Mouse (Mus musculus) embryonic fibroblast, embryonic 13.5 days (primary cell): Measurements from ENCODE around the gene Zyx. TPM values are rescaled to one million over a fixed set of nuclear protein-coding genes. Genes with fewer than 3 reads are reported as not detected.

ENCODE experiments used
- H3K27ac ChIP-seq: 2 replicates; pipeline ENCODE4 v1.5.1; 2012; ENCODE audit warnings: low read length, control low read depth, inconsistent platforms; ENCODE audit not compliant: insufficient read depth
- H3K4me1 ChIP-seq: 2 replicates; pipeline ENCODE4 v1.6.1; 2011; ENCODE audit warnings: low read length; ENCODE audit not compliant: control insufficient read depth, insufficient read depth
- H3K4me3 ChIP-seq: 2 replicates; pipeline ENCODE4 v1.5.1; 2011; ENCODE audit warnings: mild to moderate bottlenecking, control low read depth, low read length; ENCODE audit not compliant: insufficient read depth
- CTCF ChIP-seq: IDR thresholded peaks from 2 replicates; pipeline ENCODE4 v1.5.1; 2011; ENCODE audit warnings: mild to moderate bottlenecking, control low read depth, low read length, moderate library complexity, borderline replicate concordance; ENCODE audit not compliant: insufficient read depth
- POLR2A ChIP-seq: IDR thresholded peaks from 2 replicates; pipeline ENCODE4 v1.6.1; 2011; ENCODE audit warnings: low read depth, mild to moderate bottlenecking, control low read depth, low read length, moderate library complexity
- polyA plus RNA-seq: library from polyadenylated mRNA; stranded (reverse); fragments of >200 nt; gene quantifications from 2 replicates; pipeline ENCODE4 v1.2.4, GENCODE M21; 2011; ENCODE audit warnings: low read depth; ENCODE audit not compliant: missing spikeins, insufficient read length

The Zyx gene
- polyA plus RNA-seq, 1 experiment: 250 TPM

DNA sequence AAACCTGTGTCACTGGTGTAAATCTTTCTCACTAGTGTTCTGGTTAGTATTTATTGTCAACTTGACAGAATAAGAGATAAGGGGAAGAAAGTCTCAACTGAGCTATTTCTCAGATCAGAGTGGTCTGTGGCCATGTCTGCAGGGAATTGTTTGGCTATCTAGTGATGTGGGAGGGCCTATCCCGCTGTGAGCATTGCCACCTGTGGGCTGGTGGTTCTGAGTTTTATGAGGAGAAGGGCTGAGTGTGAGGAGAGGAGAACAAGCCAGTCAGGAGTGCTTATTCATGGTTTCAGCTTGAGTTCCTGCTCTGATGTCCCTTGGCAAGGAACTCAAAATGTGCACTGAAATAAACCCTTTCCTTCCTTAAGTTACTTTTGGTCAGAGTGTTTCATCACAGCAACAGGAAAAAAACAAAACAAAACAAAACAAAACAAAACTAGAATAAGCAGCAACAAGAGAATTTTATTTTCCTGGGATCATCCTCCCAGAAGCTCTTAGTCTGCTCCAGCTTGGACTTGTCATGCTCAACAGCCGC, 42.4 kb downstream of the Zyx start:
- TF ChIP-seq CTCF (no peak), POLR2A (no peak)
- Histone ChIP-seq H3K27ac (no peak overlapping the region), H3K4me3 (no peak overlapping the region), H3K4me1 (peaks cover 14% of the 10 kb centered on the region)

DNA sequence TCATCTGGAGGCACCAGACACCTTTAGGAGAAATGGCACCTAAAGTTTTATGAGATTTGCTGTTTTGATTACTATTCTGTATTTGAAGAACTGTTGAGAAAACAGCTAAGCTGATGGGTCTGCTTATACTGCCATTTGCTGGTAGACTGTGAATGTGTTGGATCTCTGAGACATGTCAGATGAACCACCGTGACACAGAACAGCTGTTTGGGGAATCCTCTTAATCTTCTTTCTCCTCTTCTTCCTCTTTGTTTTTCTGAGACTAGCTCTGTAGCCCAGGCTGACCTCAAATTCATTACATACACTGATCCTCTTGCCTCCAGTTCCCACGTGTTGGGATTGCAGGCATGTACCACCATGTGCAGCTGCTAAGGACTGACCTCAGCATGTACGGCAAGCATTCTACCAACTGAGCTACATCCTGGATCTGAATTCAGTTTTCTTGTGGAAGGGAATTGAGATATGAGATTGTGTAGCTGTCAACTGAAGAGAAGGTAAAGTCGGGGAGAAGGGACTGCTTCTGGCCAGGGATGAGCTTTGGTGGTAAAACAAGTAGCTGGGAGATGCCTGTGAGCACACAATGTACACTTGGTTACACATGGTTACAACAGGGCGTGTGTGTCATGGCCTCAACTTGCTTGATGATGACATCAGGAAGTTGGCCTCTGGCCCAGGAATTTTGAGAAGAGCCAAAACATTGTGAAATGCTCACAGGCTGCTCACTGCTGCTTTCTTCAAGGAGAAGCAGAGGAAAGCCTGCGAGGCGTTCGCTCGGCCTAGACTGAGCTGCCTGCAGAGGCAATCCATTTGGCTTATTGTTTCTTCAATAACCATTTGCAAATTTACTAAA, 46.8 kb downstream of the Zyx start:
- H3K4me3 ChIP-seq: no peak overlapping the region
- peaks cover 12% of the 10 kb centered on the region for H3K4me1 ChIP-seq
- H3K27ac ChIP-seq: peak overlapping the region; percentile 57
- TF ChIP-seq CTCF (no peak), POLR2A (no peak)

DNA sequence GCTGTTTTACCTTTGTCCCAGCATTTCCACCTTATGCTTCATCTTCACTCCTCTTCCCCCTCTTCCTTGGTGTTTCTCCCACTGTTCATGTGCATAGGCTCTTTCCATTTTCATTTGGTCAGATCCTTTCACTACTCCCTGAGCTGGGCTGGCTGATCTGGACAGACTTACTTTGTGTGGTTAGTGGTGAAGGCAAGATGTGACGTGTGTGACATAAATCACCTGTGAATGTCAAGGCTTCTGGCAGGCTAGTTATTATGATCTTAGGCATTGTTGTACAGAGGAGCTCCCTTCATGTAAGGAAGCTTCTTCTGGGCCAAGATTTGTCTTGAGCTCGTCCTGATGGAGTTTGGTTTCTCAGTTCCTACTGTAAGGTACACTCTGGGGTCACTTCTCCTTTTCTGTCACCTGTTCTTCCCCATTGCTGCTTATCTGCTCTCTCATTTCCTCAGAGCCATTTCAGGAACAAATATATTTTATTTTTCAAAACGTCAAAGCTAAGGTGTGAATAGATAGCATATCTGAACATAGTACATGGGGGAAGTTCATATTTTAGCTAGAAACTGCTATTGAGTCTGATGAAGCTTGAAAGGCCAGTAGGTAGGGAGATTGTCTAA, 47.7 kb downstream of the Zyx start:
- peaks cover 9% of the 10 kb centered on the region for H3K4me1 ChIP-seq
- TF ChIP-seq CTCF (no peak), POLR2A (no peak)
- peak overlapping the region; percentile 57; the same call in 1 of the 2 replicates for H3K27ac ChIP-seq
- H3K4me3 ChIP-seq: no peak overlapping the region

DNA sequence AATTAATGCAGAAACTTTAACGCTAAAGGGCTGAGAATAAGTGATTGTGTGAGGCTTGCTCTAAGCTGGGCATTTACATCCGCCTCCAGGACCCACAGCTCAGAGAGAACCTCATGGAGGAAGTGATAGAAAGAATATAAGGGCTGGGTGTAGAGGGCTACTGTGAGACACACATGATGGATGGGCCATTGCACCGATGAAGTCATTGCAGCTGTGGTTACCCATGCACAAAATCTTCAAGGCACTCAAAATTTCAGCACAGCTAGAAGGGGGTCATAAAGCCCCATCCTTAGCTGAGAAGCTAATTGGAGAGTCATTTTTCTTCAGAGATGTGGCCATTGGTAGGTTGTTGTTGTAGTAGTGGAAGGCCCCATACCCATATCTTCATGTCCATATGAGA, 48.9 kb downstream of the Zyx start:
- Histone ChIP-seq H3K4me3 (no peak overlapping the region), H3K4me1 (peaks cover 9% of the 10 kb centered on the region), H3K27ac (no peak overlapping the region)
- no peak for TF ChIP-seq CTCF
- no peak for TF ChIP-seq POLR2A

DNA sequence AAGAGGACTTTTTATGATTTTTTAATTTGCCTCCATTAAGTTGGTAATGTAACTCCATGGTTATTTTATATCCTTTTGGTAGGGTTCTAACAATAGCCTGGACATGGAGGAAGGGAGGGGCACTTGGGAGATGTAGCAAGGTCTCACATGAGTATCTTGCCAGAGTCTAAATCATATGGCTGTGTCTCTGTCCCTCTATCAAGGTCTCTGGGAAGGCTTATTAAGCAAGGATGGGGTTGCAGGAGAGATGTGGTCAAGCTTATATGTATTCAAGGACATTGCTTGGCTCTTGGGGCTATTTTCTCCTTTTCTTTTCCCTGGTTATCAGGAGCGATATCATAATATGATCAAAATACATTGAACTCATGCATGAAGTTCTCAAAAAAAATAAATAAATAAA, 49.6 kb downstream of the Zyx start:
- Histone ChIP-seq H3K27ac (no peak overlapping the region), H3K4me1 (peaks cover 9% of the 10 kb centered on the region), H3K4me3 (no peak overlapping the region)
- TF ChIP-seq POLR2A (no peak), CTCF (no peak)

DNA sequence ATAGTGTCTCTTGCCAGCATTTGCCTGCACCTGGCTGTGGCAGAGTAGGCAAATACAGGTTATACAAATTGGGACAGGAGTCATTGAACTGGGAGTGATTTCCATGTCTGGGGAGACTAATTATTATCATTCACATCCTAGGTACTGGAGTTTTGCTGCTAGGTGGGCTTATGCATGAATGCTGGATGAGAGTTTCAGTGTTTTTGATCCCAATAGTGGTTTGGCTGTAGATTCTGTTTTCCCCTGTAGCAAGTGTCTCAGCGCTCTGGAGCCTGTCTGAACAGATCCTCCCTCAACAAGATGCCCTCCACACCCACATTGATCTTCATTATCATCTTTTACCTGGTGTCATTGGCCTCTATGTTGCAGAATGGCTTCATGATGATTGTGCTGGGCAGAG, 50.5 kb downstream of the Zyx start, which contains the start of gene Tas2r143:
TSS of gene Tas2r143 (plus strand) at position 301 of the 400 bp plus-strand sequence.
- H3K27ac ChIP-seq: no peak within 1 kb of the TSS
- no peak within 1 kb of the TSS for H3K4me3 ChIP-seq
- TF ChIP-seq POLR2A (no peak), CTCF (no peak)
- H3K4me1 ChIP-seq: peaks cover 9% of the 10 kb centered on the region

DNA sequence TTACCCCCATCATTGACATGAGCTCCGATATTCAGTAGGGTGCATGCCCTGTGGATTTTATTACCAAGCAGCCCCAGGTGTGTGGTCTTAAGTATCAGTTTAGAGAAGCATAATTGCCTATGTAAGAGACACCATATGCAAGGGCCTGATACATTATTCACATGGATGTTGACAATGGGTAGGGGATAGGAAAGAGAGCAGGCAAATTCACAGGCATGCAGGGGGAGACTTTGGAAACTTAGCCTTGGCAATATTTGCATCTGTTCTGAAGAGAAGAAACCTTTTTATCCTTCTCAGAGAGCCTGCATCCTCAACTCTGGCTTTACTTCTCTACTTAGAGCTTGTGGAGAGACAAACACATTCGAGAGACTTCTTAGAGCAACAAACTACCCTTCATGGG, 55.7 kb downstream of the Zyx start, which contains the start of gene Tas2r135:
TSS of gene Tas2r135 (plus strand) at position 301 of the 400 bp plus-strand sequence.
- no peak within 1 kb of the TSS for H3K27ac ChIP-seq
- TF ChIP-seq POLR2A (no peak), CTCF (no peak)
- no peak within 1 kb of the TSS for H3K4me3 ChIP-seq
- no peaks in the 10 kb centered on the region for H3K4me1 ChIP-seq

Other genes with a start within 250 kb of the Zyx start
- gene Tas2r139, start 208.7 kb upstream of the Zyx start, polyA plus RNA-seq: not detected in 2 replicates
- not detected in 2 replicates for gene Tas2r144, start 134.3 kb upstream of the Zyx start, polyA plus RNA-seq
- 6.2 and 8.6 TPM in 2 replicates for gene Gstk1, start 103.7 kb upstream of the Zyx start, polyA plus RNA-seq
- not detected in 2 replicates for gene Tmem139, start 87.7 kb upstream of the Zyx start, polyA plus RNA-seq
- 16.5 and 24.9 TPM in 2 replicates for gene Casp2, start 84.6 kb upstream of the Zyx start, polyA plus RNA-seq
- gene Clcn1, start 62.9 kb upstream of the Zyx start, polyA plus RNA-seq: 0.38 TPM in 1 of 2 replicates, not detected in the other
- gene Fam131b, start 25.0 kb upstream of the Zyx start, polyA plus RNA-seq: 5.7 and 6.7 TPM in 2 replicates
- 2.1 and 5.2 TPM in 2 replicates for gene Epha1, start 23.6 kb downstream of the Zyx start, polyA plus RNA-seq
- gene Tas2r143, start 50.6 kb downstream of the Zyx start, polyA plus RNA-seq: not detected in 2 replicates
- not detected in 2 replicates for gene Tas2r135, start 55.8 kb downstream of the Zyx start, polyA plus RNA-seq
- gene Tas2r126, start 84.9 kb downstream of the Zyx start, polyA plus RNA-seq: not detected in 2 replicates
- gene Olfr458, start 115.6 kb downstream of the Zyx start, polyA plus RNA-seq: not detected in 2 replicates
- gene Olfr457, start 126.7 kb downstream of the Zyx start, polyA plus RNA-seq: not detected in 2 replicates
- gene Olfr456, start 137.6 kb downstream of the Zyx start, polyA plus RNA-seq: not detected in 2 replicates
- not detected in 2 replicates for gene Olfr455, start 198.0 kb downstream of the Zyx start, polyA plus RNA-seq
- not detected in 2 replicates for gene Tcaf3, start 248.1 kb downstream of the Zyx start, polyA plus RNA-seq